Mouse (Mus musculus) C2C12 (cell line): ENCODE measurements around the gene Gmpr. TPM values are rescaled to one million over a fixed set of nuclear protein-coding genes. Genes with fewer than 3 reads are reported as not detected.

Source experiments
- H3K27me3 ChIP-seq: one replicate; pipeline ENCODE4 v1.6.1; 2011; ENCODE audit not compliant: control insufficient read depth, insufficient read depth, insufficient read length
- H3K36me3 ChIP-seq: one replicate; pipeline ENCODE4 v1.6.1; 2011; ENCODE audit not compliant: control insufficient read depth, insufficient read depth
- H3K4me3 ChIP-seq: one replicate; pipeline ENCODE4 v1.5.1; 2011; ENCODE audit warnings: mild to moderate bottlenecking, control low read depth; ENCODE audit not compliant: poor library complexity, insufficient read depth, severe bottlenecking
- H3K79me2 ChIP-seq: one replicate; pipeline ENCODE4 v1.6.1; 2011; ENCODE audit not compliant: control insufficient read depth, insufficient read depth
- H3K79me3 ChIP-seq: one replicate; pipeline ENCODE4 v1.6.1; 2011; ENCODE audit warnings: low read depth, control low read depth
- H3ac ChIP-seq: one replicate; pipeline ENCODE3; 2011; ENCODE audit warnings: low read depth; ENCODE audit not compliant: control insufficient read depth, insufficient read length
- CEBPB ChIP-seq: IDR thresholded peaks from one replicate; pipeline ENCODE4 v1.6.1; 2011; ENCODE audit warnings: low read depth, mild to moderate bottlenecking, control low read depth, moderate library complexity
- CTCF ChIP-seq: IDR thresholded peaks from one replicate; pipeline ENCODE4 v1.5.1; 2011; ENCODE audit not compliant: control insufficient read depth, insufficient read depth, insufficient read length
- FOSL1 ChIP-seq: IDR thresholded peaks from one replicate; pipeline ENCODE4 v1.8.0; 2011; ENCODE audit warnings: mild to moderate bottlenecking, low read length; ENCODE audit not compliant: poor library complexity, insufficient read depth, severe bottlenecking
- MAX ChIP-seq: IDR thresholded peaks from one replicate; pipeline ENCODE4 v1.6.1; 2011; ENCODE audit warnings: mild to moderate bottlenecking, control low read depth
- MYOD1 ChIP-seq: IDR thresholded peaks from one replicate; pipeline ENCODE4 v1.6.1; 2011; ENCODE audit warnings: low read depth; ENCODE audit not compliant: control insufficient read depth, insufficient read length
- MYOG ChIP-seq: IDR thresholded peaks from one replicate; pipeline ENCODE4 v1.6.1; 2011; ENCODE audit not compliant: control insufficient read depth, insufficient read length; ENCODE audit errors: extremely low read depth
- USF1 ChIP-seq: IDR thresholded peaks from one replicate; pipeline ENCODE4 v1.6.1; 2011; ENCODE audit warnings: low read depth, mild to moderate bottlenecking, control low read depth, moderate library complexity
- long read RNA-seq, 2 experiments: library from polyadenylated mRNA; unstranded; transcript quantifications; one replicate each; pipeline ENCODE4 v2.0.0; 2019 to 2020
- polyA plus RNA-seq: library from polyadenylated mRNA; unstranded; fragments of >200 nt; fragmentation: generic; extraction: Trizol; gene quantifications from one replicate; pipeline ENCODE4 v1.2.1, GENCODE M21; 2012; ENCODE audit warnings: missing spikeins

Gene Gmpr
- 12.9 TPM for polyA plus RNA-seq
- long read RNA-seq, experiment 1, transcript Gmpr-201 (9 exons, 1,580 nt): major isoform, 26 of 33 reads
- long read RNA-seq, experiment 1, partial matches to known transcripts: 4 of 33 reads
- long read RNA-seq, experiment 1, other reads (novel, unspliced or antisense): 3 of 33 reads
- long read RNA-seq, experiment 2, transcript Gmpr-201 (9 exons, 1,580 nt): major isoform, 37 of 60 reads
- long read RNA-seq, experiment 2, partial matches to known transcripts: 0 of 60 reads
- long read RNA-seq, experiment 2, other reads (novel, unspliced or antisense): 23 of 60 reads

DNA sequence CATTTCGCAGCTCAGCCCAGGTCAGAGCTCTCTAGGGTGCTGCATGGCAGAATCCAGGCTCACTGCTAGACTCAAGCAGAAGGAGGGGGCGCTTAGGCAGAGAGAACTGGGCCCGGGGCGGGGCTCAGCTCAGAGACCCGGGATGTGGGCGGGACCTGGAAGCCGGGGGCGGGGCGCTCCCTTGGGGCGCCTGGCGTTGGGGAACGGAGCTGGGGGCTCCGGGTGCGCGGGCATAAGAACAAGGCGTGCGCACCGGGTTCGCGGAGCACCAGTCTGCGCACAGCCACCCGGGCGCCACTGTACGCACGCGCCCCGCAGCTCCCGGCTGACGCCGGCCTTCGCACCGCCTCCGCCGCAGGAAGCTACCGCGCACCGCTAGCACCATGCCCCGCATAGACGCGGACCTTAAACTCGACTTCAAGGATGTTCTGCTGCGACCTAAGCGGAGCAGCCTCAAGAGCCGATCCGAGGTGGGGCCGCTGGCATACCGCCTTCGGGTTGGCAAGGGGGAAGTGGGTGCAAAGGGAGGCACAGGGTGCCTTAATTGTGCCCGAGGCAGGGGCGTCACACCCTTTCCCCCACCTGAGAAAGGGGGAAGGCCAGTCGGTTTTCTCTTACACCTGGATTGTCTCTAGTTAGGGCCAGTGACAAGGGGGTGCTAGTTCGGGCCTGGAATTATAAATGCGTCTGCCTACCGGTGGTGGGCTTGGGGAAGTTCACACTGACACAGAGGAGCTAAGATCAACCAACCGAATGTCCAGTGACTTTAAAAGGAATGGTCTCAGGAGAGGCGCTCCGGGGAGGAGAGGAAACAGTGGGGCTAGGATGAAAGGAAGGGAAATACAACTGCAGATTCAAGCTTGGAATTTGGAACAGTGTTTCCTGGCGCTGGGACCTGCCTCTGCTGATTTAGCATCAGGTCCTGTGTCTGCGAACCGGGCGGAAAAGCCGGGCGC lies at the start of gene Gmpr:
Gene Gmpr (plus strand): TSS at position 171 of the 956 bp plus-strand sequence.
- TF ChIP-seq MYOG (no peak), FOSL1 (no peak), MAX (no peak)
- no peaks in the 10 kb centered on the region for H3K36me3 ChIP-seq
- no peaks in the 10 kb centered on the region for H3K79me2 ChIP-seq
- peak within 1 kb of the TSS; percentile 49 for H3ac ChIP-seq
- H3K79me3 ChIP-seq: no peaks in the 10 kb centered on the region
- H3K27me3 ChIP-seq: no peaks in the 10 kb centered on the region
- H3K4me3 ChIP-seq: peak within 1 kb of the TSS; percentile 29

DNA sequence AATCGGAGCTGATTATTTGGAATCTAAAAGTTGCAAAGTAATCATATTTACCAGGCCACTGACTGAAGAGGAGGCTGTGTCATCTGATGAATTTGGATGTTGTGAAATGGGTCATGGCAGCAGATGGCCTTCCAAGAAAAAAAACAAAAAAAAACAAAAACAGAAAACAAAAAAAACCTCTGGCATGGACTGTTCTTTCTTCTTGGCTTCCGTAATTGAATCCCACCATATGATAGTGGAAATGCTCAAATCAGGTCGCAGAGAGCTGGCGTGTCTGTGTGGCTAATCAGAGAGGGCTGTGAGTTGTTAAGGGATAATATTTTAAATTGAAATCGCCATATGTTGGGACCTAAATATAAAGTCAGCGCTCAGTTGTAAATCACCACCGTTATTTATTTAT lies 49.8 kb upstream of the Gmpr start:
- Histone ChIP-seq H3K27me3 (no peaks in the 10 kb centered on the region), H3K79me2 (no peaks in the 10 kb centered on the region), H3K79me3 (no peaks in the 10 kb centered on the region), H3K4me3 (no peak overlapping the region), H3ac (no peak overlapping the region), H3K36me3 (no peaks in the 10 kb centered on the region)
- TF ChIP-seq CTCF (no peak), MAX (no peak), MYOD1 (no peak), MYOG (no peak), USF1 (no peak), FOSL1 (no peak), CEBPB (no peak)

DNA sequence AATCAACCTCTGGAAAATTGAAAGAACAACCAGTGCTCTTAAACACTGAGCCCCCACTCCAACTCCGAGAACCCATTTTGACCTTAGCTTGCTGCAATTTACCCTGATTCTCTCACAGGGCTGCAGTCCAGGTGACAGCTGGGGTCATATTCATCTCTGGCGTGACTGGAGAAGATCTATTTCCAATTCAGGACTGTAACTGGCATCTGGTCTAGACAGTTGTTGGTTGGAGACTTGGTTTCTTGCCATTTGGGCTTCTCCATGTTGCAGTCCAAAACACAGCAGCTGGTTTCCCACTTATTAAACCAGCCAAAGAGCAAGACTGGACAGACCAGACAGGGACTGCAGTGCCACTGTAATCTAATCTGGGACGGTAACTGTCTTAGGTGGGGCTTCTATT lies 47.1 kb upstream of the Gmpr start:
- Histone ChIP-seq H3K4me3 (no peak overlapping the region), H3K79me2 (no peaks in the 10 kb centered on the region), H3K79me3 (no peaks in the 10 kb centered on the region), H3K27me3 (no peaks in the 10 kb centered on the region), H3ac (no peak overlapping the region), H3K36me3 (no peaks in the 10 kb centered on the region)
- no peak for TF ChIP-seq MYOG
- TF ChIP-seq USF1: no peak
- TF ChIP-seq CTCF: no peak
- no peak for TF ChIP-seq CEBPB
- TF ChIP-seq MYOD1: no peak
- no peak for TF ChIP-seq MAX
- no peak for TF ChIP-seq FOSL1

DNA sequence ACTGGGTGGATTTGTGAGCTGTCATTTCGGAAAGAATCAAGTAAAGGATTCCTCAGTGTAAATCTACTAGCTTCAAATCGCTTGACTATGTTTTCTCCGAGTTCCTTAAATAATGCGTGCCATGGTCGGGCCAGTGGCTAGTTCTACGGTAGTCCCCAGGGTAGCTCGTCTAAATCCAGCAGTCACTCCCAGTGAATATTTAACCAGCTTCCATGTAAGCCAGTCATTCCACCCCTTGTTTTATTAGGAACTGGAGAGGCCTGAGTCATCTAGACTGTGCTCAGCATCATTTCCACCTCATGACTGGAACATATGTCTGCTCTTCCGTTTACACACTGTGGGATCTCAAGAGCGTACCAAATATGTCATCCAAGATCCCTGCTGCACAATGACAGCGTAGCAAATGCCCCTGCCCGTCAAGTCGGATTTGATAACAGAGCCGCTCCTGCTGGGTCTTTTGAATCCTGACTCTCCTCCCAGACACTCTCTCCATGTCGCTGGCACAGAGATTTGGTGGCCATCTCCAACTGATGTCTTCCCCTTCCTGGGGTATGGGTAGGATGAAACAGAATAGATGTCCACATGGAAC lies 45.8 kb upstream of the Gmpr start:
- Histone ChIP-seq H3K79me2 (no peaks in the 10 kb centered on the region), H3K79me3 (no peaks in the 10 kb centered on the region), H3K36me3 (no peaks in the 10 kb centered on the region), H3K27me3 (no peaks in the 10 kb centered on the region), H3K4me3 (no peak overlapping the region), H3ac (no peak overlapping the region)
- TF ChIP-seq MYOD1: peak; percentile 73
- TF ChIP-seq MAX: no peak
- TF ChIP-seq CEBPB: no peak
- no peak for TF ChIP-seq CTCF

DNA sequence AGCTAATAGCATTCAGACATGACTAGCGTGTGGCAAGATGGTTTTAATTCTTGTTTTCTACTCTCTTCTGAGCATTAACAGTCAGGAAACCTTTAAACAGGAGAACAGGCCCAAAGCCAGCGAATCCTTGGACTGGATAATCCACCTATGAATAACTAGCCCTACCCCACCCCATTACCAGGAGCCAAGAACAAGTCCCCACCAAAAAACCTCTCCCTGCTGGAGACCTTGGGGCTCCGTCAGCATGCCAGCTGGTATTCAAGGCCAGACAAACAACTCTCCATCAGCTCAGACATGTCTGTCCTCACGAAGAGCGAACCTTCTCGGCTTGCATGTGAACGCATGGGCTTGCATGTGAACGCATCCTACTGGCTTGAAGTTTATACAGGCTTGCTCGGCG lies 41.6 kb upstream of the Gmpr start:
- no peaks in the 10 kb centered on the region for H3K79me3 ChIP-seq
- no peak for TF ChIP-seq USF1
- no peak for TF ChIP-seq FOSL1
- TF ChIP-seq MYOD1: no peak
- no peak for TF ChIP-seq CTCF
- TF ChIP-seq MAX: no peak
- TF ChIP-seq CEBPB: no peak
- no peak for TF ChIP-seq MYOG
- no peak overlapping the region for H3ac ChIP-seq
- H3K4me3 ChIP-seq: no peak overlapping the region
- H3K36me3 ChIP-seq: no peaks in the 10 kb centered on the region
- no peaks in the 10 kb centered on the region for H3K27me3 ChIP-seq
- H3K79me2 ChIP-seq: no peaks in the 10 kb centered on the region
